Mouse (Mus musculus): ENCODE measurements around the gene Mapk9. TPM values are rescaled to one million over a fixed set of nuclear protein-coding genes. Genes with fewer than 3 reads are reported as not detected.

The Mapk9 gene
- polyA plus RNA-seq, 2 experiments: 11.9 to 18.5 TPM

DNA sequence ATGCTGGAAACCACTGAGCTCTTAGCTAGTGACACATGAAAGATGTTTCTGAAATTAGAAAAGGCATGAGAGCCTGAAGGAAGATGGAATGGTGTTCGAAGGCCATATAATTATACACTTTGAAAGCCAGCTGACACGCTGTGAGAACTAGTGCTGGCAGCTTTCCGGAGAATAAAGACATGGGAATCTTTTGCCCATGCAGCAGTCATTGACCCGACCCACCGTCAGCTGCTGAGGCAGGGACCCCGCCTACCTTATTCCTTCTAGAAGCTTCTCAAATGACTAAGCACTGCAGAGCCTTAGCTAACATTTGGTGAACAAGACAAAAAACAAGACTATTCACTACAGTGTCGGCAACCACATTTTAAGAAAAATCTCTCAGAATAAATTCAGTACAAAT is 26.9 kb upstream of the Mapk9 start:
- no peak for ATAC-seq (ENCODE audit: insufficient read depth)

GRCm38 (mm10) chr11:49820928-49821327 is 25.6 kb upstream of the Mapk9 start:
- no peak for TF ChIP-seq CTCF (IDR thresholded peaks at IDR 0.05; ENCODE audit: low read depth)
- TF ChIP-seq EP300 (IDR thresholded peaks at IDR 0.05; ENCODE audit: low read depth): no peak
- H3K27me3 ChIP-seq (ENCODE audit: control insufficient read depth, insufficient read depth, low read length): no peaks in the 10 kb centered on the region
- peaks cover 5 to 8% of the 10 kb centered on the region in 2 experiments; a peak in 3 of 4 replicates for H3K4me1 ChIP-seq (replicated peaks; ENCODE audit: control insufficient read depth in 2 of 2, insufficient read depth in 2 of 2, low read length in 1 of 2)
- H3K9me3 ChIP-seq (ENCODE audit: control insufficient read depth, low read length): no peaks in the 10 kb centered on the region
- 86% methylated on average over 2 of the region's 2 CpGs for WGBS (ENCODE audit: insufficient replicate concordance)
- H3K36me3 ChIP-seq (replicated peaks; ENCODE audit: control insufficient read depth, insufficient read depth, low read depth): no peaks in the 10 kb centered on the region
- H3K9ac ChIP-seq (replicated peaks): no peak overlapping the region
- no peak overlapping the region for H3K4me3 ChIP-seq (ENCODE audit: insufficient read depth in 1 of 2, low read depth in 2 of 2, low read length in 2 of 2)
- no peak overlapping the region for H3K27ac ChIP-seq
- no peak overlapping the region for H3K4me2 ChIP-seq (ENCODE audit: low read depth)
- DNase-seq (ENCODE audit: low read depth in 3 of 3, low spot score in 3 of 3) (no peak), ATAC-seq (ENCODE audit: insufficient read depth) (no peak)

More for the DNA sequence above, 26.9 kb upstream of the Mapk9 start:
- DNase-seq (ENCODE audit: low read depth in 3 of 3, low spot score in 3 of 3): no peak
- WGBS (ENCODE audit: insufficient replicate concordance): 75% methylated on average over 7 of the region's 7 CpGs
- no peaks in the 10 kb centered on the region for H3K27me3 ChIP-seq (ENCODE audit: control insufficient read depth, insufficient read depth, low read length)
- H3K9ac ChIP-seq (replicated peaks): no peak overlapping the region
- H3K4me3 ChIP-seq (ENCODE audit: insufficient read depth in 1 of 2, low read depth in 2 of 2, low read length in 2 of 2): no peak overlapping the region
- no peaks in the 10 kb centered on the region for H3K9me3 ChIP-seq (ENCODE audit: control insufficient read depth, low read length)
- no peaks in the 10 kb centered on the region for H3K36me3 ChIP-seq (replicated peaks; ENCODE audit: control insufficient read depth, insufficient read depth, low read depth)
- H3K27ac ChIP-seq: no peak overlapping the region
- H3K4me2 ChIP-seq (ENCODE audit: low read depth): no peak overlapping the region
- TF ChIP-seq CTCF (IDR thresholded peaks at IDR 0.05; ENCODE audit: low read depth) (no peak), EP300 (IDR thresholded peaks at IDR 0.05; ENCODE audit: low read depth) (no peak)
- H3K4me1 ChIP-seq (replicated peaks; ENCODE audit: control insufficient read depth in 2 of 2, insufficient read depth in 2 of 2, low read length in 1 of 2): peaks cover 5 to 8% of the 10 kb centered on the region in 2 experiments; a peak in 3 of 4 replicates

DNA sequence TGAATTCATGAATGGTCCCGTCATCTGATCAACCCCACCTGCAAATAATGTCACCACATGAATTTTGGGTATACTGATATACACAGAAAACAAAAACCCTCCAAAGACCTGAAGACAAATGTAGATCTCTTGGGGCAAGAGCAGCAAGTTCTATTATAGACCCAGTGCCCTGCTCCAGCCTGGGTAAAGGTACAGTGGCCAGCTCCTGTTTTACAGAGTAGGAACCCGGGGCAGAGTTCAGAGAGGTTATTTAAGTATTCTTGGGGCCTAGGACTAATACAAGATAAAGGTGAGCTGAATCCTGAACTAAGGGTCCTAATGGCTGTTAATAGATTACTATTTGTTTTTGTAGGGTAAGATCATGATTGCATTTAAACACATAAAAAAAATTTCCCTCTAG is 25.0 kb upstream of the Mapk9 start:
- Histone ChIP-seq H3K27me3 (ENCODE audit: control insufficient read depth, insufficient read depth, low read length) (no peaks in the 10 kb centered on the region), H3K27ac (no peak overlapping the region), H3K9ac (replicated peaks) (no peak overlapping the region), H3K4me1 (replicated peaks; ENCODE audit: control insufficient read depth in 2 of 2, insufficient read depth in 2 of 2, low read length in 1 of 2) (peaks cover 5 to 8% of the 10 kb centered on the region in 2 experiments; a peak in 3 of 4 replicates), H3K4me2 (ENCODE audit: low read depth) (no peak overlapping the region), H3K36me3 (replicated peaks; ENCODE audit: control insufficient read depth, insufficient read depth, low read depth) (no peaks in the 10 kb centered on the region), H3K4me3 (ENCODE audit: insufficient read depth in 1 of 2, low read depth in 2 of 2, low read length in 2 of 2) (no peak overlapping the region), H3K9me3 (ENCODE audit: control insufficient read depth, low read length) (no peaks in the 10 kb centered on the region)
- WGBS (ENCODE audit: insufficient replicate concordance): 55% methylated on average over 2 of the region's 2 CpGs
- TF ChIP-seq CTCF (IDR thresholded peaks at IDR 0.05; ENCODE audit: low read depth) (no peak), EP300 (IDR thresholded peaks at IDR 0.05; ENCODE audit: low read depth) (no peak)
- ATAC-seq (ENCODE audit: insufficient read depth) (no peak), DNase-seq (ENCODE audit: low read depth in 3 of 3, low spot score in 3 of 3) (no peak)

- DNase-seq (ENCODE audit: low read depth in 3 of 3, low spot score in 3 of 3) (no peak), ATAC-seq (ENCODE audit: insufficient read depth) (peak; percentile 65)
- no peak overlapping the region for H3K9ac ChIP-seq (replicated peaks)
- no peaks in the 10 kb centered on the region for H3K9me3 ChIP-seq (ENCODE audit: control insufficient read depth, low read length)
- H3K36me3 ChIP-seq (replicated peaks; ENCODE audit: control insufficient read depth, insufficient read depth, low read depth): no peaks in the 10 kb centered on the region
- peaks cover 5 to 8% of the 10 kb centered on the region in 2 experiments; a peak in 3 of 4 replicates for H3K4me1 ChIP-seq (replicated peaks; ENCODE audit: control insufficient read depth in 2 of 2, insufficient read depth in 2 of 2, low read length in 1 of 2)
- H3K4me3 ChIP-seq (ENCODE audit: insufficient read depth in 1 of 2, low read depth in 2 of 2, low read length in 2 of 2): no peak overlapping the region
- no peak overlapping the region for H3K4me2 ChIP-seq (ENCODE audit: low read depth)
- WGBS (ENCODE audit: insufficient replicate concordance): 48% methylated on average over 2 of the region's 2 CpGs
- TF ChIP-seq CTCF (IDR thresholded peaks at IDR 0.05; ENCODE audit: low read depth) (no peak), EP300 (IDR thresholded peaks at IDR 0.05; ENCODE audit: low read depth) (no peak)
- H3K27ac ChIP-seq: no peak overlapping the region
- H3K27me3 ChIP-seq (ENCODE audit: control insufficient read depth, insufficient read depth, low read length): no peaks in the 10 kb centered on the region
These were observed 24.2 kb upstream of the Mapk9 start for GRCm38 (mm10) chr11:49822337-49822736.

GRCm38 (mm10) chr11:49824896-49825295 is 21.7 kb upstream of the Mapk9 start:
- no peak overlapping the region for H3K4me3 ChIP-seq (ENCODE audit: insufficient read depth in 1 of 2, low read depth in 2 of 2, low read length in 2 of 2)
- 20% methylated on average over 2 of the region's 2 CpGs for WGBS (ENCODE audit: insufficient replicate concordance)
- DNase-seq (ENCODE audit: low read depth in 3 of 3, low spot score in 3 of 3) (no peak), ATAC-seq (ENCODE audit: insufficient read depth) (no peak)
- TF ChIP-seq EP300 (IDR thresholded peaks at IDR 0.05; ENCODE audit: low read depth) (no peak), CTCF (IDR thresholded peaks at IDR 0.05; ENCODE audit: low read depth) (peak; percentile 99)
- H3K4me2 ChIP-seq (ENCODE audit: low read depth): no peak overlapping the region
- no peak overlapping the region for H3K27ac ChIP-seq
- H3K9me3 ChIP-seq (ENCODE audit: control insufficient read depth, low read length): no peaks in the 10 kb centered on the region
- H3K4me1 ChIP-seq (replicated peaks; ENCODE audit: control insufficient read depth in 2 of 2, insufficient read depth in 2 of 2, low read length in 1 of 2): peaks cover 5 to 8% of the 10 kb centered on the region in 2 experiments; a peak in 3 of 4 replicates
- H3K9ac ChIP-seq (replicated peaks): no peak overlapping the region
- no peaks in the 10 kb centered on the region for H3K36me3 ChIP-seq (replicated peaks; ENCODE audit: control insufficient read depth, insufficient read depth, low read depth)
- no peaks in the 10 kb centered on the region for H3K27me3 ChIP-seq (ENCODE audit: control insufficient read depth, insufficient read depth, low read length)

Measured in liver, embryonic 14.5 days (tissue).